Mouse (Mus musculus) urinary bladder, adult 18-20 months (tissue): ENCODE data around the gene Dqx1.
A peak's percentile ranks its signal among the peaks of the same experiment; 100 is the strongest.

Experiments
- DNase-seq, 2 experiments: peaks; one replicate each; pipeline ENCODE4 v3.0.0; 2022; ENCODE audit warnings: low spot score in 2 of 2, mixed read lengths in 2 of 2

Dqx1 gene

GRCm38 (mm10) chr6:83107566-83108400 lies 50.1 kb downstream of the Dqx1 start:
- DNase-seq: peak; percentile 25 to 55

GRCm38 (mm10) chr6:83108762-83109668 lies 51.4 kb downstream of the Dqx1 start, which contains the start of gene Mrpl53:
Gene Mrpl53, plus strand, starts transcription at chr6:83109040.
- DNase-seq: peak; percentile 75 to 82

- DNase-seq: no peak
Observed at GRCm38 (mm10) chr6:83111510-83112136, 54.0 kb downstream of the Dqx1 start.

- DNase-seq: peak; percentile 93 to 94
Observed at GRCm38 (mm10) chr6:83115011-83115671, 57.5 kb downstream of the Dqx1 start, which contains the start of gene Mogs. Gene Mogs, plus strand, starts transcription at chr6:83115496.

- DNase-seq: no peak
Observed at GRCm38 (mm10) chr6:83115682-83116372, 58.2 kb downstream of the Dqx1 start.

- no peak for DNase-seq
Observed at GRCm38 (mm10) chr6:83116373-83117164, 58.9 kb downstream of the Dqx1 start.
